Mouse (Mus musculus) CH12.LX (cell line): ENCODE results near the gene Mtfr2. TPM values are rescaled to one million over a fixed set of nuclear protein-coding genes. Genes with fewer than 3 reads are reported as not detected.

Source experiments
- DNase-seq: peaks from one replicate; pipeline ENCODE4 v3.0.0-alpha.2; 2013; ENCODE audit errors: extremely low read depth
- H3K27ac ChIP-seq: 2 replicates; pipeline ENCODE4 v1.5.1; 2012; ENCODE audit warnings: low read depth, mild to moderate bottlenecking, control low read depth, moderate library complexity; ENCODE audit not compliant: insufficient read depth
- H3K27me3 ChIP-seq: replicated peaks from 2 replicates; pipeline ENCODE3; 2012; ENCODE audit warnings: inconsistent platforms
- H3K36me3 ChIP-seq, 2 experiments: replicated peaks in 1 of 2; 2 replicates each; pipeline versions ENCODE3 to v1.6.1; 2012; ENCODE audit warnings: inconsistent platforms in 1 of 2, low read length in 1 of 2, mild to moderate bottlenecking in 1 of 2, mixed read lengths in 1 of 2, moderate library complexity in 1 of 2; ENCODE audit not compliant: control insufficient read depth in 1 of 2, insufficient read depth in 1 of 2
- H3K4me1 ChIP-seq, 2 experiments: 2 replicates each; pipeline ENCODE4 v1.6.1; 2012; ENCODE audit warnings: inconsistent platforms in 1 of 2, moderate library complexity in 1 of 2; ENCODE audit not compliant: insufficient read depth in 2 of 2, control insufficient read depth in 1 of 2
- H3K4me2 ChIP-seq: 2 replicates; pipeline ENCODE4 v1.6.1; 2012; ENCODE audit warnings: low read depth, mild to moderate bottlenecking, control low read depth; ENCODE audit not compliant: poor library complexity, insufficient read depth, severe bottlenecking
- H3K4me3 ChIP-seq, 3 experiments: fragments of 150-350 bp in 1 of 3; sonication (generic) in 1 of 3; replicated peaks in 1 of 3; 2 replicates each; pipeline versions ENCODE3 to v1.5.1; 2011 to 2012; ENCODE audit warnings: low read depth in 2 of 3, low read length in 2 of 3, mild to moderate bottlenecking in 2 of 3, moderate library complexity in 2 of 3, control low read depth in 1 of 3, improper control_type of control experiment in 1 of 3, inconsistent platforms in 1 of 3, mixed read lengths in 1 of 3; ENCODE audit not compliant: poor library complexity in 1 of 3
- H3K79me2 ChIP-seq: replicated peaks from 2 replicates; pipeline ENCODE4 v1.6.1; 2012; ENCODE audit warnings: mild to moderate bottlenecking, moderate library complexity; ENCODE audit not compliant: control insufficient read depth, poor library complexity, insufficient read depth, severe bottlenecking; ENCODE audit errors: extremely low read depth
- H3K9ac ChIP-seq: 2 replicates; pipeline ENCODE4 v1.6.1; 2012; ENCODE audit warnings: low read depth, mild to moderate bottlenecking, control low read depth, moderate library complexity; ENCODE audit not compliant: insufficient read depth
- H3K9me3 ChIP-seq: replicated peaks from 2 replicates; pipeline ENCODE3; 2012; ENCODE audit warnings: low read length, inconsistent platforms, mixed read lengths
- BHLHE40 ChIP-seq: IDR thresholded peaks from 2 replicates; pipeline ENCODE4 v1.6.1; 2011; ENCODE audit warnings: mild to moderate bottlenecking, low read depth, low read length, improper control_type of control experiment
- CHD2 ChIP-seq: IDR thresholded peaks from 2 replicates; pipeline ENCODE4 v1.6.1; 2011; ENCODE audit warnings: low read length, improper control_type of control experiment
- CTCF ChIP-seq, 2 experiments: IDR thresholded peaks in 1 of 2; conservative IDR thresholded peaks in 1 of 2; 2 replicates each; pipeline ENCODE4 v1.5.1; 2011 to 2012; ENCODE audit warnings: low read depth in 2 of 2, low read length in 2 of 2, improper control_type of control experiment in 1 of 2, inconsistent platforms in 1 of 2, mild to moderate bottlenecking in 1 of 2, moderate library complexity in 1 of 2
- EP300 ChIP-seq: IDR thresholded peaks from 2 replicates; pipeline ENCODE4 v1.6.1; 2011; ENCODE audit warnings: low read length, improper control_type of control experiment
- ETS1 ChIP-seq: conservative IDR thresholded peaks from 2 replicates; pipeline ENCODE4 v1.6.1; 2012; ENCODE audit warnings: low read depth, mild to moderate bottlenecking, inconsistent platforms, low read length, improper control_type of control experiment, moderate library complexity
- HCFC1 ChIP-seq: IDR thresholded peaks from 2 replicates; pipeline ENCODE4 v1.6.1; 2012; ENCODE audit warnings: low read depth, mild to moderate bottlenecking, inconsistent platforms, low read length, improper control_type of control experiment
- IRF4 ChIP-seq: IDR thresholded peaks from 2 replicates; pipeline ENCODE4 v1.6.1; 2014; ENCODE audit warnings: low read depth, mild to moderate bottlenecking, inconsistent platforms, low read length, improper control_type of control experiment
- JUN ChIP-seq: IDR thresholded peaks from 2 replicates; pipeline ENCODE4 v1.6.1; 2011; ENCODE audit warnings: low read depth, mild to moderate bottlenecking, low read length, improper control_type of control experiment, moderate library complexity; ENCODE audit not compliant: insufficient read depth
- JUND ChIP-seq: conservative IDR thresholded peaks from 2 replicates; pipeline ENCODE4 v1.6.1; 2011; ENCODE audit warnings: low read depth, low read length, improper control_type of control experiment
- MAFK ChIP-seq: IDR thresholded peaks from 2 replicates; pipeline ENCODE4 v1.6.1; 2011; ENCODE audit warnings: low read length, improper control_type of control experiment; ENCODE audit not compliant: insufficient replicate concordance
- MAX ChIP-seq: IDR thresholded peaks from 2 replicates; pipeline ENCODE4 v1.6.1; 2011; ENCODE audit warnings: low read length, improper control_type of control experiment
- MEF2A ChIP-seq: IDR thresholded peaks from 2 replicates; pipeline ENCODE4 v1.6.1; 2014; ENCODE audit warnings: low read depth, mild to moderate bottlenecking, inconsistent platforms, low read length, improper control_type of control experiment, borderline replicate concordance
- NELFE ChIP-seq: IDR thresholded peaks from 2 replicates; pipeline ENCODE4 v1.6.1; 2011; ENCODE audit warnings: low read depth, low read length, improper control_type of control experiment
- POLR2A ChIP-seq: IDR thresholded peaks from 2 replicates; pipeline ENCODE4 v1.6.1; 2011; ENCODE audit warnings: low read depth, mild to moderate bottlenecking, improper control_type of control experiment, low read length
- POLR2AphosphoS2 ChIP-seq: IDR thresholded peaks from 2 replicates; pipeline ENCODE4 v1.6.1; 2011; ENCODE audit warnings: low read depth, low read length, improper control_type of control experiment
- RAD21 ChIP-seq: IDR thresholded peaks from 2 replicates; pipeline ENCODE4 v1.6.1; 2011; ENCODE audit warnings: low read depth, mild to moderate bottlenecking, low read length, improper control_type of control experiment, moderate library complexity
- RCOR1 ChIP-seq: conservative IDR thresholded peaks from 2 replicates; pipeline ENCODE4 v1.6.1; 2012; ENCODE audit warnings: low read depth, mild to moderate bottlenecking, inconsistent platforms, low read length, improper control_type of control experiment
- SMC3 ChIP-seq: IDR thresholded peaks from 2 replicates; pipeline ENCODE4 v1.6.1; 2011; ENCODE audit warnings: low read depth, low read length, improper control_type of control experiment
- TCF12 ChIP-seq: IDR thresholded peaks from 2 replicates; pipeline ENCODE4 v1.6.1; 2014; ENCODE audit warnings: low read depth, mild to moderate bottlenecking, inconsistent platforms, low read length, improper control_type of control experiment
- UBTF ChIP-seq: IDR thresholded peaks from 2 replicates; pipeline ENCODE4 v1.6.1; 2012; ENCODE audit warnings: low read depth, mild to moderate bottlenecking, inconsistent platforms, low read length, improper control_type of control experiment, moderate library complexity
- ZC3H11A ChIP-seq: IDR thresholded peaks from 2 replicates; pipeline ENCODE4 v1.6.1; 2012; ENCODE audit warnings: low read depth, mild to moderate bottlenecking, inconsistent platforms, low read length, improper control_type of control experiment
- ZKSCAN1 ChIP-seq: IDR thresholded peaks from 2 replicates; pipeline ENCODE4 v1.6.1; 2012; ENCODE audit warnings: low read depth, inconsistent platforms, low read length, improper control_type of control experiment, borderline replicate concordance
- ZMIZ1 ChIP-seq: IDR thresholded peaks from 2 replicates; pipeline ENCODE4 v1.6.1; 2012; ENCODE audit warnings: low read depth, mild to moderate bottlenecking, inconsistent platforms, low read length, improper control_type of control experiment
- ZNF384 ChIP-seq: IDR thresholded peaks from 2 replicates; pipeline ENCODE4 v1.6.1; 2012; ENCODE audit warnings: low read depth, low read length, improper control_type of control experiment, inconsistent platforms
- dilution Hi-C: fragments of 300-500 bp; cut with MboI; formaldehyde crosslinking; loops from 2 replicates; pipeline ENCODE4 v1.14.3; 2020; ENCODE audit warnings: low sequenced_read_pairs; ENCODE audit not compliant: extremely low pct_unique_long_range_greater_than_20kb, extremely low pct_ligation_motif_present
- in situ Hi-C: fragments of 300-500 bp; cut with MboI; formaldehyde crosslinking; loops from 3 replicates; pipeline ENCODE4 v1.14.3; 2019; ENCODE audit warnings: low sequenced_read_pairs, low pct_ligation_motif_present, low pct_unique_long_range_greater_than_20kb, mixed read lengths
- polyA plus RNA-seq: library from polyadenylated mRNA; unstranded; fragments of >175 nt; gene quantifications from 2 replicates; pipeline ENCODE4 v1.2.1, GENCODE M21; 2012; ENCODE audit warnings: low read depth; ENCODE audit not compliant: insufficient read length
- total RNA-seq, 2 experiments: library from RNA; depleted of rRNA; stranded (reverse); fragments of 300-350 nt in 1 of 2; fragments of >200 nt in 1 of 2; gene quantifications; 2 replicates each; pipeline ENCODE4 v1.2.3; 2012 to 2014

Mtfr2 gene
- total and polyA plus RNA-seq, 3 experiments = 3.8 to 16.9 (median 4.0) TPM

- Histone ChIP-seq H3K4me2 (no peak overlapping the region), H3K9ac (no peak overlapping the region), H3K9me3 (peaks cover 4% of the 10 kb centered on the region), H3K27me3 (no peaks in the 10 kb centered on the region), H3K27ac (no peak overlapping the region), H3K79me2 (no peaks in the 10 kb centered on the region), H3K4me3 (no peak overlapping the region), H3K36me3 (no peaks in the 10 kb centered on the region), H3K4me1 (no peaks in the 10 kb centered on the region)
- in situ Hi-C loops (no loop called here), dilution Hi-C loops (no loop called here)
- TF ChIP-seq ETS1 (no peak), JUND (no peak), JUN (no peak), SMC3 (no peak), MAX (no peak), RAD21 (no peak), UBTF (no peak), MAFK (no peak), MEF2A (no peak), ZMIZ1 (no peak)
- no peak for DNase-seq
These were observed 60.8 kb downstream of the Mtfr2 start for GRCm38 (mm10) chr10:20408336-20408735.

DNA sequence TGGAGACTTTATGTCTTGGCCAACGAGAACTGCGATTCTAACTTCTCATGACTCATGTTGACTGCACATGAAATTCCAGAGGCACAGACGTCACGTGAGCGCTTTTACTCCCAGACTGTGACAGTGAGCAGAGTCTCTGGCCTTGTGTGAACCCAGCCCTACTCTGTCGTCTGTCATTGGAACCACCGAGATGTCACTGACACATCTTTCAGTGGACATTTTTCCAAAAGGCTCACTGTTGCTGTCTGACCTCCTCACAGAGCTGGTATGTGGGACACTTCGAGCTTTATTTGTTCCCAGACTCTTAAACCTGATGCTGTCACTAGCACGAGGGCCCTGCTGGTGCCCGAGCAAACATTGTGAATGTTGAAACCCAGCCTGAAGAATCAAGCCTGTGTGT, 61.6 kb downstream of the Mtfr2 start:
- in situ Hi-C loops = no loop called here
- peaks cover 4% of the 10 kb centered on the region for H3K9me3 ChIP-seq
- H3K27me3 ChIP-seq = no peaks in the 10 kb centered on the region
- no peak overlapping the region for H3K4me3 ChIP-seq
- no peak overlapping the region for H3K9ac ChIP-seq
- H3K36me3 ChIP-seq = no peaks in the 10 kb centered on the region
- no peak overlapping the region for H3K27ac ChIP-seq
- H3K79me2 ChIP-seq = no peaks in the 10 kb centered on the region
- H3K4me2 ChIP-seq = no peak overlapping the region
- TF ChIP-seq SMC3 (no peak), ZNF384 (no peak), IRF4 (no peak), HCFC1 (no peak), JUND (no peak), ZKSCAN1 (no peak), ZC3H11A (no peak), MAX (no peak), RAD21 (no peak), BHLHE40 (no peak), POLR2AphosphoS2 (no peak), CTCF (conservative IDR thresholded peaks at IDR 0.05 in 1 of 2, IDR thresholded peaks at IDR 0.05 in 1 of 2; ENCODE audit: low read depth in 2 of 2, low read length in 2 of 2) (no peak), UBTF (no peak), TCF12 (no peak), RCOR1 (no peak), MEF2A (no peak), NELFE (no peak), CHD2 (no peak), POLR2A (no peak), EP300 (no peak)
- dilution Hi-C loops = no loop called here
- DNase-seq = no peak
- no peaks in the 10 kb centered on the region for H3K4me1 ChIP-seq

Other genes with a start within 250 kb of the Mtfr2 start
- 7.4 and 8.8 TPM in 2 replicates for gene Map7, start 199.3 kb upstream of the Mtfr2 start, total RNA-seq (2012; rRNA removed)
- gene Map7, start 199.3 kb upstream of the Mtfr2 start, total RNA-seq (2014; rRNA removed) = 21.6 and 23.3 TPM in 2 replicates
- 31.1 and 48.0 TPM in 2 replicates for gene Map7, start 199.3 kb upstream of the Mtfr2 start, polyA plus RNA-seq
- gene Bclaf1, start 35.3 kb upstream of the Mtfr2 start, total RNA-seq (2012; rRNA removed) = 84.2 and 130 TPM in 2 replicates
- gene Bclaf1, start 35.3 kb upstream of the Mtfr2 start, total RNA-seq (2014; rRNA removed) = 186 and 208 TPM in 2 replicates
- 242 and 246 TPM in 2 replicates for gene Bclaf1, start 35.3 kb upstream of the Mtfr2 start, polyA plus RNA-seq